Mouse (Mus musculus): ENCODE results near the gene Cc2d1a. TPM values are rescaled to one million over a fixed set of nuclear protein-coding genes. Genes with fewer than 3 reads are reported as not detected.

Gene Cc2d1a
- polyA plus RNA-seq, 1 experiment from 2014 or later = 24.7 TPM

- H3K9me3 ChIP-seq = no peaks in the 10 kb centered on the region
- H3K4me1 ChIP-seq (replicated peaks) = no peaks in the 10 kb centered on the region
- no peak overlapping the region for H3K27ac ChIP-seq
- H3K27me3 ChIP-seq = no peaks in the 10 kb centered on the region
- H3K4me2 ChIP-seq (replicated peaks) = no peak overlapping the region
- no peak overlapping the region for H3K4me3 ChIP-seq (replicated peaks)
- ATAC-seq = no peak
- WGBS = 87% methylated on average over 5 of the region's 5 CpGs
- peaks cover 53% of the 10 kb centered on the region for H3K36me3 ChIP-seq
- H3K9ac ChIP-seq (replicated peaks) = no peak overlapping the region
Measured at GRCm38 (mm10) chr8:84170096-84170495, 22.4 kb upstream of the Cc2d1a start.

GRCm38 (mm10) chr8:84167696-84168095 is 20.0 kb upstream of the Cc2d1a start:
- ATAC-seq = no peak
- WGBS = 90% methylated on average over 2 of the region's 2 CpGs
- no peak overlapping the region; the same call in 1 of the 2 replicates for H3K9ac ChIP-seq (replicated peaks)

GRCm38 (mm10) chr8:84157620-84158019 is 9.9 kb upstream of the Cc2d1a start:
- WGBS = 97% methylated on average over 4 of the region's 4 CpGs
- H3K4me2 ChIP-seq (replicated peaks) = no peak overlapping the region
- H3K27ac ChIP-seq = no peak overlapping the region

More at GRCm38 (mm10) chr8:84167696-84168095, 20.0 kb upstream of the Cc2d1a start:
- no peak overlapping the region for H3K4me3 ChIP-seq (replicated peaks)
- H3K27me3 ChIP-seq = no peaks in the 10 kb centered on the region
- no peak overlapping the region for H3K4me2 ChIP-seq (replicated peaks)
- H3K9me3 ChIP-seq = no peaks in the 10 kb centered on the region
- no peaks in the 10 kb centered on the region for H3K4me1 ChIP-seq (replicated peaks)
- no peak overlapping the region for H3K27ac ChIP-seq
- peaks cover 29% of the 10 kb centered on the region for H3K36me3 ChIP-seq

GRCm38 (mm10) chr8:84149181-84149580 is 1.4 kb upstream of the Cc2d1a start:
- Histone ChIP-seq H3K9ac (replicated peaks) (no peak overlapping the region), H3K27ac (no peak overlapping the region), H3K9me3 (no peaks in the 10 kb centered on the region), H3K36me3 (peaks cover 12% of the 10 kb centered on the region), H3K4me3 (replicated peaks) (no peak overlapping the region), H3K4me2 (replicated peaks) (no peak overlapping the region), H3K27me3 (no peaks in the 10 kb centered on the region), H3K4me1 (replicated peaks) (peaks cover 25% of the 10 kb centered on the region)
- no peak for ATAC-seq
- WGBS = 87% methylated on average over 3 of the region's 3 CpGs

More at GRCm38 (mm10) chr8:84157620-84158019, 9.9 kb upstream of the Cc2d1a start:
- no peaks in the 10 kb centered on the region for H3K9me3 ChIP-seq
- no peak overlapping the region for H3K9ac ChIP-seq (replicated peaks)
- no peaks in the 10 kb centered on the region for H3K27me3 ChIP-seq
- no peaks in the 10 kb centered on the region for H3K4me1 ChIP-seq (replicated peaks)
- no peak overlapping the region for H3K4me3 ChIP-seq (replicated peaks)
- ATAC-seq = no peak
- H3K36me3 ChIP-seq = peaks cover 26% of the 10 kb centered on the region

GRCm38 (mm10) chr8:84148531-84148850 is 755 bp upstream of the Cc2d1a start:
- no peak for ATAC-seq
- Histone ChIP-seq H3K4me1 (replicated peaks) (peaks cover 25% of the 10 kb centered on the region), H3K9me3 (no peaks in the 10 kb centered on the region), H3K4me2 (replicated peaks) (peak overlapping the region; percentile 93), H3K27ac (no peak overlapping the region), H3K36me3 (peaks cover 19% of the 10 kb centered on the region), H3K27me3 (no peaks in the 10 kb centered on the region), H3K4me3 (replicated peaks) (peak overlapping the region; percentile 77), H3K9ac (replicated peaks) (0 out of 2 replicates have a peak overlapping the region, but pooled peaks have one; percentile 87)
- WGBS = 93% methylated on average over 5 of the region's 5 CpGs

- Histone ChIP-seq H3K9ac (replicated peaks) (peak overlapping the region; percentile 87), H3K27me3 (no peaks in the 10 kb centered on the region), H3K4me1 (replicated peaks) (peaks cover 25% of the 10 kb centered on the region), H3K9me3 (no peaks in the 10 kb centered on the region), H3K4me3 (replicated peaks) (peak overlapping the region; percentile 77), H3K36me3 (peaks cover 31% of the 10 kb centered on the region), H3K27ac (no peak overlapping the region), H3K4me2 (replicated peaks) (peak overlapping the region; percentile 93)
- ATAC-seq = peak; percentile 86
- 11% methylated on average over 14 of the region's 14 CpGs for WGBS
Measured at GRCm38 (mm10) chr8:84147324-84147766, 391 bp downstream of the Cc2d1a start.

GRCm38 (mm10) chr8:84144636-84145245 is 3.0 kb downstream of the Cc2d1a start:
- no peaks in the 10 kb centered on the region for H3K27me3 ChIP-seq
- H3K9me3 ChIP-seq = no peaks in the 10 kb centered on the region
- H3K9ac ChIP-seq (replicated peaks) = no peak overlapping the region
- ATAC-seq = no peak
- H3K4me2 ChIP-seq (replicated peaks) = no peak overlapping the region
- H3K27ac ChIP-seq = no peak overlapping the region
- no peak overlapping the region for H3K4me3 ChIP-seq (replicated peaks)
- peaks cover 56% of the 10 kb centered on the region for H3K36me3 ChIP-seq
- H3K4me1 ChIP-seq (replicated peaks) = peaks cover 25% of the 10 kb centered on the region
- WGBS = 95% methylated on average over 8 of the region's 8 CpGs

GRCm38 (mm10) chr8:84140838-84141237 is 6.9 kb downstream of the Cc2d1a start:
- Histone ChIP-seq H3K27me3 (no peaks in the 10 kb centered on the region), H3K36me3 (peaks cover 93% of the 10 kb centered on the region), H3K27ac (no peak overlapping the region), H3K9ac (replicated peaks) (no peak overlapping the region), H3K4me1 (replicated peaks) (peaks cover 2% of the 10 kb centered on the region; the same call in 1 of the 2 replicates), H3K4me3 (replicated peaks) (no peak overlapping the region), H3K4me2 (replicated peaks) (no peak overlapping the region), H3K9me3 (no peaks in the 10 kb centered on the region)
- ATAC-seq = 0 out of 2 replicates have a peak, but pooled peaks have one; percentile 9
- WGBS = 89% methylated on average over 4 of the region's 4 CpGs

- Histone ChIP-seq H3K4me1 (replicated peaks) (no peaks in the 10 kb centered on the region), H3K4me3 (replicated peaks) (no peak overlapping the region), H3K27ac (no peak overlapping the region), H3K36me3 (peaks cover 99% of the 10 kb centered on the region), H3K27me3 (no peaks in the 10 kb centered on the region), H3K4me2 (replicated peaks) (no peak overlapping the region), H3K9me3 (no peaks in the 10 kb centered on the region), H3K9ac (replicated peaks) (no peak overlapping the region)
- 93% methylated on average over 3 of the region's 3 CpGs for WGBS
- no peak for ATAC-seq
Measured at GRCm38 (mm10) chr8:84137848-84138247, 9.9 kb downstream of the Cc2d1a start.

GRCm38 (mm10) chr8:84132225-84132624 is 15.5 kb downstream of the Cc2d1a start:
- Histone ChIP-seq H3K4me2 (replicated peaks) (no peak overlapping the region), H3K27me3 (no peaks in the 10 kb centered on the region), H3K9me3 (no peaks in the 10 kb centered on the region), H3K9ac (replicated peaks) (no peak overlapping the region), H3K27ac (no peak overlapping the region), H3K4me3 (replicated peaks) (no peak overlapping the region), H3K36me3 (peaks cover 65% of the 10 kb centered on the region), H3K4me1 (replicated peaks) (peaks cover 5% of the 10 kb centered on the region; the same call in 1 of the 2 replicates)
- 90% methylated on average over 8 of the region's 8 CpGs for WGBS
- ATAC-seq = no peak

- no peak overlapping the region for H3K4me2 ChIP-seq (replicated peaks)
- H3K27ac ChIP-seq = no peak overlapping the region
- peaks cover 5% of the 10 kb centered on the region; the same call in 1 of the 2 replicates for H3K4me1 ChIP-seq (replicated peaks)
- H3K36me3 ChIP-seq = peaks cover 51% of the 10 kb centered on the region
- no peaks in the 10 kb centered on the region for H3K27me3 ChIP-seq
- 0 out of 2 replicates have a peak, but pooled peaks have one; percentile 19 for ATAC-seq
- WGBS = 40% methylated on average over 30 of the region's 30 CpGs
- peak overlapping the region; percentile 28; the same call in 1 of the 2 replicates for H3K9ac ChIP-seq (replicated peaks)
- H3K9me3 ChIP-seq = no peaks in the 10 kb centered on the region
- H3K4me3 ChIP-seq (replicated peaks) = no peak overlapping the region
Measured at GRCm38 (mm10) chr8:84130806-84131205, 16.9 kb downstream of the Cc2d1a start.

- Histone ChIP-seq H3K27me3 (no peaks in the 10 kb centered on the region), H3K9ac (replicated peaks) (no peak overlapping the region; the same call in 1 of the 2 replicates), H3K9me3 (no peaks in the 10 kb centered on the region), H3K4me2 (replicated peaks) (no peak overlapping the region), H3K4me3 (replicated peaks) (no peak overlapping the region), H3K36me3 (peaks cover 25% of the 10 kb centered on the region), H3K4me1 (replicated peaks) (peaks cover 10% of the 10 kb centered on the region; the same call in 1 of the 2 replicates), H3K27ac (no peak overlapping the region)
- no peak for ATAC-seq
- WGBS = 76% methylated on average over 8 of the region's 8 CpGs
Measured at GRCm38 (mm10) chr8:84128277-84128676, 19.5 kb downstream of the Cc2d1a start.

Measured in midbrain, embryonic 13.5 days (tissue).